Mouse (Mus musculus): ENCODE measurements around the gene Manbal. TPM values are rescaled to one million over a fixed set of nuclear protein-coding genes. Genes with fewer than 3 reads are reported as not detected.

Manbal gene
- polyA plus RNA-seq, 1 experiment from 2014 or later = 68.1 TPM

DNA sequence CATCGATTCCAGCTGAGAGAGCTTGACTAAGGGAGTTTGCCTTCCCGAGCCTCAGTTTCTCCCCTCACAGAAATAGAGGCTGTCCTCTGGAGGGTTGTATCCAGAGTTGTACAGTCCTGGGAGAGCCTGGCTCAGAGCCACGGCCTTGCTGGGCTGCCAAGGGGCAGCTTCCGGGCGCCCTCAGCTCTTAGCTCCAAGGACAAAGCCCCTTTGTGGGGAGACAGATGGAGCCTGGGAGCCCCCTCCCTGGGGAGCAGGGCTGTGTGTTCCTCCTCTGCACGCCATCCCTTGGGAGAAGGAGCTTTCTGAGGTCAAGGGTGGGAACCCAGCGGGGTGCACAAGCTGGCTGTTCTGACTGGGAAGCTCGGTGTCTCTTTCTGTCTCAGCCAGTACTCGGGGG, 65.1 kb downstream of the Manbal start:
- WGBS = 80% methylated on average over 9 of the region's 9 CpGs
- Histone ChIP-seq H3K9me3 (no peaks in the 10 kb centered on the region), H3K4me1 (peaks cover 89% of the 10 kb centered on the region), H3K4me3 (no peak overlapping the region), H3K27ac (peak overlapping the region; percentile 69), H3K36me3 (replicated peaks) (peaks cover 98% of the 10 kb centered on the region), H3K27me3 (ENCODE audit: poor library complexity, severe bottlenecking) (no peaks in the 10 kb centered on the region)
- no peak for DNase-seq (ENCODE audit: extremely low spot score, low spot score)

DNA sequence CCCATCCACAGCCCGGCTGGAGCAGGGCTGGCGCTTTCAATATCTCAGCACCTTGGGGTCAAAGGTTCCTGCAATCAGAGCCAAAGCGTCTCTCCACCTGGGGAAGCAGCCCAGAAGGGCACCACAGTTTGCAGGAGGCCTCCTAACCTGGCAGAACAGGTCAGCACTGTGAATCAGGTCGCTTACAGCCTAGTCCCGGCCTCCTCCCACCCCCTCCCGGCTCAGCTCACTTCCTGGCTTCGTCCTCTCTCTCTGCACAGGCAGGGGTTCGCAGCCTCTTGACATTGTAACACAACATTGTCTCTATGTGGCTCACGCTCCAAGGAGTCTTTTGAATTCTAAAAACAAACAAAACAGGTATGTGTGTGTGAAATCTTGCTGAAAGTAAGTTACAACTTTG, 66.6 kb downstream of the Manbal start:
- Histone ChIP-seq H3K4me1 (peaks cover 74% of the 10 kb centered on the region), H3K27ac (peak overlapping the region; percentile 68), H3K9me3 (no peaks in the 10 kb centered on the region), H3K36me3 (replicated peaks) (peaks cover 97% of the 10 kb centered on the region), H3K4me3 (no peak overlapping the region), H3K27me3 (ENCODE audit: poor library complexity, severe bottlenecking) (no peaks in the 10 kb centered on the region)
- WGBS = 30% methylated on average over 9 of the region's 9 CpGs
- DNase-seq (ENCODE audit: extremely low spot score, low spot score) = no peak

DNA sequence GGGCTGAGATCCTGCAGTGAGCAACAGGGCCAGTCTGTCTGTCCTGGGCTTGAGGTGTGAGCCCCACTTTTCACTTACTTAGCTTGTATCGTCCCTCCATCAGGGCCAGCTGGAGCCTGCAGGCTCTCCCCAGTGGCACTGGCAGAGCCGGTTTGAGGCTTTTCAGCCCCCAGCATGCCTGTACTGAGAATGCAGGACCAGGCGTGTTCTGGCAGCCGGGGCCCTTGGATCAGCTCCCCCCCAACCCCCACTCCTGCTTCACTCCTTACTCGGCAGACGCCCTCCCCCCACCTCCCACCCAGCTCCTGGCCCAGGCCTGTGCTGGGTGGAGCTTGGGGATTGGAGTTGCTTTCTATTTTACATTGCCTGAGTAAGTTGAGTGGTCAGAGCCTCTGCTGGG, 67.1 kb downstream of the Manbal start:
- DNase-seq (ENCODE audit: extremely low spot score, low spot score) = no peak
- H3K27ac ChIP-seq = peak overlapping the region; percentile 68
- no peaks in the 10 kb centered on the region for H3K9me3 ChIP-seq
- 21% methylated on average over 6 of the region's 6 CpGs for WGBS
- H3K36me3 ChIP-seq (replicated peaks) = peaks cover 97% of the 10 kb centered on the region
- H3K4me3 ChIP-seq = no peak overlapping the region
- H3K27me3 ChIP-seq (ENCODE audit: poor library complexity, severe bottlenecking) = no peaks in the 10 kb centered on the region
- H3K4me1 ChIP-seq = peaks cover 69% of the 10 kb centered on the region

DNA sequence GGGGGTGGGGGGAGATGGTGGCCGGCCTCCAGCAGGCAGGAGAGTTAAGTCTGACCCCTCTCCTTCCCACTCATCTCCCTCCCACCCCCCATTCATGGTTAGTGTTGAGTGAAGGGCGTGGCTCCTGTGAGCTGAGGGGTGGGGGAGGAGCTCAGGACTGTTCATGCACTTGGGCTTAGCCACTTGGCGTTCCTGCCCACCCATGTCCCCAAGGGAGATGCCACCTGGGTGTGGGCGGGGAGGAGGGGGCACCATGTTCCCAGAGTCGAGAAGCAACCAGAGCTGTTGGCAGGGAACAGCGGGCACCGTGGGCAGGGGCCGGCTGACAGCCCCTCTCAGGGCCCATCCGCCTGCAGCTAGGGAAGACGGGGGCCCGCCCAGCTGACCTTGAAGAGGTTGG, 69.1 kb downstream of the Manbal start:
- no peak overlapping the region for H3K4me3 ChIP-seq
- no peaks in the 10 kb centered on the region for H3K27me3 ChIP-seq (ENCODE audit: poor library complexity, severe bottlenecking)
- H3K27ac ChIP-seq = no peak overlapping the region
- DNase-seq (ENCODE audit: extremely low spot score, low spot score) = no peak
- WGBS = 91% methylated on average over 10 of the region's 11 CpGs
- peaks cover 10% of the 10 kb centered on the region; the same call in 1 of the 2 replicates for H3K9me3 ChIP-seq
- H3K36me3 ChIP-seq (replicated peaks) = peaks cover 97% of the 10 kb centered on the region
- H3K4me1 ChIP-seq = peaks cover 49% of the 10 kb centered on the region

DNA sequence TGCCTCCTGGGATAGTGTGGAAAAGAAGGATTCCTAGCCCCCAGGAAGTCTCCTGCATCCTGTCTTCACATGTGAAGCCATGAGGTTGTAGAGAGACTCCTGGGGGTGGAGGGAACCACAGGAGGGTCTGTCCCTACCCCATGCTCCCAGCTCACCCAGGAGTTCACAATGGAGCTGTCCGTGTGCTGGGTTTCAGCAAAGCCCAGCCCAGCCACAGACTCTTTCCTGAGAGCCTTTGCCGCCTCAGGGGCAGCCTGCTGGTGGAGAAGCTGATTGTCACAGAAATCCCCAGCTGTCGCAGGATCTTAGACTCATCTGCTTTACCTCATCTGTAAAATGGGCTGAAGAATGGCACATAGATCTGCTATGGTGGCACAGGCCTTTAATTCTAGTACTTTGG, 69.7 kb downstream of the Manbal start:
- WGBS = 84% methylated on average over 3 of the region's 3 CpGs
- peaks cover 11% of the 10 kb centered on the region; the same call in 1 of the 2 replicates for H3K9me3 ChIP-seq
- peaks cover 43% of the 10 kb centered on the region for H3K4me1 ChIP-seq
- no peak for DNase-seq (ENCODE audit: extremely low spot score, low spot score)
- H3K4me3 ChIP-seq = no peak overlapping the region
- no peaks in the 10 kb centered on the region for H3K27me3 ChIP-seq (ENCODE audit: poor library complexity, severe bottlenecking)
- H3K27ac ChIP-seq = no peak overlapping the region
- peaks cover 97% of the 10 kb centered on the region for H3K36me3 ChIP-seq (replicated peaks)

DNA sequence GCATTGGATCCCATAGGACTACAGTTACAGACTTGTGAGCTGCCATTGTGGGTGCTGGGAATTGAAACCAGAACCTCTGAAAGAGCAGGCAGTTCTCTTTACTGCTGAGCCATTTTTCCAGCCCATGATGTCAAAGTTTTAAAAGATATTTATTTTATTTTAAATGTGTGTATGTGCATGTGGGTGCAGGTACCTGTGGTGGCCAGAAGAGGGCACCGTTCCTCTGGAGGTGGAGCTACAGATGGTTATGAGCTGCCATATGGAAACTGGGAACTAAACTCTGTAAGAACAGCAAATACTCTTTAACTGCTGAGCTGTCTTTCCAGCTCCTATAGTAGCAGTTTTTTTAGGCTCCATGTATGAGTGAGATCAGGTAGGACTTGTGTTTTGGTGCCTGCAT, 74.0 kb downstream of the Manbal start:
- Histone ChIP-seq H3K36me3 (replicated peaks) (peaks cover 93% of the 10 kb centered on the region), H3K27ac (no peak overlapping the region), H3K27me3 (ENCODE audit: poor library complexity, severe bottlenecking) (no peaks in the 10 kb centered on the region), H3K9me3 (peaks cover 11% of the 10 kb centered on the region; the same call in 1 of the 2 replicates), H3K4me1 (peaks cover 4% of the 10 kb centered on the region), H3K4me3 (no peak overlapping the region)
- 97% methylated on average over 1 of the region's 1 CpGs for WGBS
- DNase-seq (ENCODE audit: extremely low spot score, low spot score) = no peak

Other genes starting within 250 kb of the Manbal start
- 29.4 and 30.4 TPM in 2 replicates for gene Samhd1, start 232.3 kb upstream of the Manbal start, polyA plus RNA-seq (2016; fragmentation: Nextera tagmentation; extraction: Ambion mirVana)
- 27.2 and 30.5 TPM in 2 replicates for gene Rbl1, start 163.1 kb upstream of the Manbal start, polyA plus RNA-seq (2016; fragmentation: Nextera tagmentation; extraction: Ambion mirVana)
- gene Rpn2, start 88.6 kb upstream of the Manbal start, polyA plus RNA-seq (2016; fragmentation: Nextera tagmentation; extraction: Ambion mirVana) = 293 and 298 TPM in 2 replicates
- gene Mroh8, start 88.0 kb upstream of the Manbal start, polyA plus RNA-seq (2016; fragmentation: Nextera tagmentation; extraction: Ambion mirVana) = 0.81 and 0.87 TPM in 2 replicates
- gene Ghrh, start 20.1 kb upstream of the Manbal start, polyA plus RNA-seq (2016; fragmentation: Nextera tagmentation; extraction: Ambion mirVana) = 0.34 TPM in 1 of 2 replicates, not detected in the other
- gene Src, start 50.9 kb downstream of the Manbal start, polyA plus RNA-seq (2016; fragmentation: Nextera tagmentation; extraction: Ambion mirVana) = 19.2 and 19.6 TPM in 2 replicates
- 1,904 and 2,173 TPM in 2 replicates for gene Nnat, start 192.5 kb downstream of the Manbal start, polyA plus RNA-seq (2016; fragmentation: Nextera tagmentation; extraction: Ambion mirVana)
- 78.7 and 82.3 TPM in 2 replicates for gene Blcap, start 203.7 kb downstream of the Manbal start, polyA plus RNA-seq (2016; fragmentation: Nextera tagmentation; extraction: Ambion mirVana)